Mouse (Mus musculus) stomach, adult 2 months (tissue): Measurements from ENCODE around the gene Nudt16. TPM values are rescaled to one million over a fixed set of nuclear protein-coding genes. Genes with fewer than 3 reads are reported as not detected.

ENCODE experiments used
- polyA plus RNA-seq: library from polyadenylated mRNA; depleted of rRNA; stranded (reverse); fragments of >200 nt; gene quantifications from 2 replicates; pipeline ENCODE4 v1.2.3, GENCODE M21; 2012; rRNA removed

The Nudt16 gene
- 4.7 and 9.2 TPM in 2 replicates for polyA plus RNA-seq

GRCm38 (mm10) chr9:105131253-105132001, at the start of gene Nudt16:
Nudt16 (minus strand) TSS chr9:105131824.

DNA sequence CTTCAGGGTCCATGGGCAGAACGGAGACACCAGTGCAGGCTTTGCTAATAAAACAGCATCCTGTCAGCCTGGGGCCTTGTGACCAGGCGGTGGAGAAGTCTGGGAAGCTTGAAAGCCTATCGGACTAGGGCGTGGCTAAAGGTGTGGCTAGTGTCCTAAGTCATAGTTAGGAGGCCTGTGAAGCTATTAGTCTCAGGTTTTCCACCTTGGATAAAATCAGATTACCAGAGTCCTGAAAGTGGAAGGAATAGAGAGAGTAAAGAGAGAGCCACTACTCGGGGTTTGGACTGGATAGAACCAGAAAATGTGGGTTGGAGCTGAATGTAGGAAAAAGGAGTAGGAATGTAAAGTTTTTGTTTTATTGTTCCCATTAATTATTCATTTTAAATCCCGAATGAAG, 13.4 kb upstream of the Nudt16 start, which contains the start of gene 1700080E11Rik:
1700080E11Rik (minus strand) TSS at position 101 of the 400 bp plus-strand sequence.

Other genes with a start within 250 kb of the Nudt16 start
- 25.2 and 45.8 TPM in 2 replicates for gene Mrpl3, start 78.6 kb downstream of the Nudt16 start, polyA plus RNA-seq
- gene 1700080E11Rik, start 13.3 kb upstream of the Nudt16 start, polyA plus RNA-seq = not detected in 2 replicates